Mouse (Mus musculus) ES-E14 (cell line): ENCODE results near the gene Tenm2. TPM values are rescaled to one million over a fixed set of nuclear protein-coding genes. Genes with fewer than 3 reads are reported as not detected.

Experiments
- DNase-seq: peaks from one replicate; pipeline ENCODE4 v3.0.0-alpha.2; 2013; ENCODE audit warnings: low read depth, low spot score
- H3K27ac ChIP-seq: 2 replicates; pipeline ENCODE4 v1.5.1; 2012; ENCODE audit warnings: low read depth, mild to moderate bottlenecking, low read length, moderate library complexity, mixed read lengths; ENCODE audit not compliant: poor library complexity, insufficient read depth, severe bottlenecking
- H3K36me3 ChIP-seq: 2 replicates; pipeline ENCODE4 v1.6.1; 2012; ENCODE audit warnings: mild to moderate bottlenecking, low read length, moderate library complexity, mixed read lengths; ENCODE audit not compliant: control insufficient read depth, poor library complexity, insufficient read depth, severe bottlenecking
- H3K4me1 ChIP-seq, 2 experiments: fragments of 150-350 bp in 1 of 2; sonication (generic) in 1 of 2; 2 replicates each; pipeline ENCODE4 v1.6.1; 2012; ENCODE audit warnings: low read length in 2 of 2, mild to moderate bottlenecking in 1 of 2, mixed read lengths in 1 of 2; ENCODE audit not compliant: control insufficient read depth in 2 of 2, insufficient read depth in 2 of 2, poor library complexity in 1 of 2
- H3K4me3 ChIP-seq, 2 experiments: fragments of 150-350 bp in 1 of 2; sonication (generic) in 1 of 2; 2 replicates each; pipeline ENCODE4 v1.5.1; 2012; ENCODE audit warnings: low read length in 2 of 2, low read depth in 1 of 2, mild to moderate bottlenecking in 1 of 2, mixed read lengths in 1 of 2; ENCODE audit not compliant: insufficient read depth in 1 of 2, poor library complexity in 1 of 2, severe bottlenecking in 1 of 2
- H3K9ac ChIP-seq: 2 replicates; pipeline ENCODE4 v1.6.1; 2012; ENCODE audit warnings: low read depth, mild to moderate bottlenecking, low read length, mixed read lengths; ENCODE audit not compliant: poor library complexity, insufficient read depth, severe bottlenecking
- H3K9me3 ChIP-seq: fragments of 150-350 bp; sonication (generic); 2 replicates; pipeline ENCODE4 v1.6.1; 2012; ENCODE audit warnings: low read depth, mild to moderate bottlenecking, low read length; ENCODE audit not compliant: control insufficient read depth, insufficient read depth
- CHD2 ChIP-seq: IDR thresholded peaks from 2 replicates; pipeline ENCODE4 v1.6.1; 2014; ENCODE audit warnings: mild to moderate bottlenecking, low read depth, low read length, inconsistent platforms
- HCFC1 ChIP-seq: IDR thresholded peaks from 2 replicates; pipeline ENCODE4 v1.6.1; 2012; ENCODE audit warnings: low read length, inconsistent platforms, borderline replicate concordance; ENCODE audit not compliant: insufficient read depth
- MAFK ChIP-seq: IDR thresholded peaks from 2 replicates; pipeline ENCODE4 v1.6.1; 2014; ENCODE audit warnings: mild to moderate bottlenecking, low read depth, low read length, inconsistent platforms; ENCODE audit not compliant: insufficient read depth
- ZC3H11A ChIP-seq: IDR thresholded peaks from 2 replicates; pipeline ENCODE4 v1.6.1; 2012; ENCODE audit warnings: low read depth, mild to moderate bottlenecking, inconsistent platforms, low read length, borderline replicate concordance
- ZNF384 ChIP-seq: IDR thresholded peaks from 2 replicates; pipeline ENCODE4 v1.6.1; 2012; ENCODE audit warnings: low read depth, low read length, inconsistent platforms
- in situ Hi-C, 2 experiments: fragments of 600-800 bp; cut with MboI; formaldehyde crosslinking; loops; one replicate each; pipeline ENCODE4 v1.15.1; 2025; ENCODE audit warnings: low sequenced_read_pairs in 2 of 2, inconsistent platforms in 1 of 2; ENCODE audit not compliant: unreplicated experiment in 2 of 2
- total RNA-seq: library from RNA; depleted of rRNA; stranded (reverse); fragments of 300-350 nt; gene quantifications from 2 replicates; pipeline ENCODE4 v1.2.3, GENCODE M21; 2012

Tenm2 gene
- total RNA-seq, 1 experiment: 0.04 TPM

DNA sequence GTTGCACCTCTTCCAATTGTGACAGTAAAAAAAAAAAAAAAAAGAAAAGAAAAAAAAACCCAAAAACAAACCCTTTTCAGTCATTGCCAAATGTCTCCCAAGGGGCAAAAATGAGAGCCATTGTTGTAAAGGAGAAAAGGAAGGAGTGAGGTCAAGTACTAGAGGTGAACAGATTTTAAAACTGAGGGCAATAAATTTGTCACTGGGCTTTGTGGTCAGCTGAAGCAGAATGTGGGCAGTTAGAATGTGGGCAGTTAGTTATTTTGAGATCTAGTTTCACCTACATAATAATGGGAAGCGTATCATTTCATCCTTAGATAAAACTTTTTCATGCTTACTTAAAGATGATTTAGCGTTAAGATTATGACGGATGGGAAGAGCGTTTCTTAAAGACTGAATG is 1016.2 kb downstream of the Tenm2 start:
- H3K4me1 ChIP-seq: peaks cover 0 to 2% of the 10 kb centered on the region in 2 experiments; a peak in 1 of 4 replicates
- no peaks in the 10 kb centered on the region for H3K36me3 ChIP-seq
- TF ChIP-seq ZNF384 (no peak), MAFK (no peak), HCFC1 (no peak), ZC3H11A (no peak)
- in situ Hi-C loops: no loop called here
- H3K27ac ChIP-seq: no peak overlapping the region
- no peak overlapping the region for H3K9ac ChIP-seq
- no peak overlapping the region for H3K4me3 ChIP-seq
- H3K9me3 ChIP-seq: no peaks in the 10 kb centered on the region
- DNase-seq: no peak

DNA sequence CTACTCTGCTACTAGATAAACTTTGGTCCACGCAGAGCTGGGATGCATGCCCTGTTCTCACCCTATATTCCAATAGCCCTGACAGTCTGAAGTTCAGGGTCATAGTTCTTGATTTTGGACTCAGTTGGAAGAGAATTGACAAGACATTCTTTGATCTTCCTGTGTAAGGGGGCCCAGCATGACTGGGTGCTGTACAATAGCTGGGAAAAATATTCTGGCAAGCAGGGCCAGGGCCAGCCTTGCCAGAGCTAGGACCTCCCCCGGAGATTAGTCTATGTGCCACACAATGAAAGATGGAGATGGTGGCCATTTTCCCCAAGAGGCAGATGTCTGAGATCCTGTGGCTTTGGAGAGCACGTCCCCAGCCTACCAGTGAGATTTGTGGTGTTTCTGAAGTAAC is 1021.2 kb downstream of the Tenm2 start:
- H3K36me3 ChIP-seq: no peaks in the 10 kb centered on the region
- in situ Hi-C loops: no loop called here
- no peak for TF ChIP-seq HCFC1
- no peak for TF ChIP-seq ZNF384
- no peak for TF ChIP-seq CHD2
- no peak for TF ChIP-seq MAFK
- no peak for TF ChIP-seq ZC3H11A
- no peak for DNase-seq
- H3K9ac ChIP-seq: no peak overlapping the region
- no peaks in the 10 kb centered on the region for H3K9me3 ChIP-seq
- H3K4me1 ChIP-seq: no peaks in the 10 kb centered on the region
- no peak overlapping the region for H3K27ac ChIP-seq
- no peak overlapping the region for H3K4me3 ChIP-seq

DNA sequence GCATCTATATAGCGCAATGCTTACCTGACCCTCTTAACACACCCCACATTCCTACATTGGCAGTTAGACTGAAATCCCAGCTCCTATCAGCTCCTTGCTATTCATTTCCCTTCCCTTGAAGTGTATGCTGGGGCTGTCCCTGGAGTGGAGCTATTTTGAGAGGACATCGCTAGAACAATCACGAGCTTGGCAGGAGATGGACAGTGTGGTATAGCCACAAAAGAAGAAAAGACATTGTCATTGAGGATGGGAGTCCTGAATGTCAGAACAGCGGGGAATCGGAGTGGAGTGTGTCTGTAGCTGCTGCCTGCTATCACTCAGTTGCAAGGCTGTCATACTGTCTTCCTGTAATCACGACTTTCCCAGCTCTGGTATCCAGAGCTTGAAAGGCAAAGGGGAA is 1031.4 kb downstream of the Tenm2 start:
- Histone ChIP-seq H3K27ac (no peak overlapping the region), H3K4me3 (no peak overlapping the region), H3K36me3 (no peaks in the 10 kb centered on the region), H3K4me1 (no peaks in the 10 kb centered on the region), H3K9ac (no peak overlapping the region), H3K9me3 (no peaks in the 10 kb centered on the region)
- no peak for TF ChIP-seq HCFC1
- no peak for TF ChIP-seq ZC3H11A
- no peak for TF ChIP-seq CHD2
- TF ChIP-seq ZNF384: no peak
- TF ChIP-seq MAFK: no peak
- DNase-seq: no peak
- in situ Hi-C loops: no loop called here

DNA sequence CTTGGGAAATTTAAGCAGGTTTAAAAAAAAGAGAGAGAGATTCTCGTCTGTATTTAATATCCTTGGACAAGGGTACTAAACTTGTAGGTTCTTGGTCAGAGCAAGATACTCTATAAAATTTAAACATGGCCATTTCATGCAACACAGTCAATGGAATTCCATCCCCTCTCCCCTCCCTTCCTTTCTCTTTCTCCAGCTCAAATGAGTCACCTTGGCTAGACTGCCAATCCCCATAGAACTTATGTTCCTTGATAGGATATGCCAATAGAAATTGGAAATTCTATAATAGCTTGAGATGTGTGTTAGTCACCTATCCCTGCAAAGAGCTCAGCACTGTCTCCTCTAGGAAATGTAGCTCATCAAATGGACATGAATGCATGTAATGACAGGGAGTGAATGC is 1031.9 kb downstream of the Tenm2 start:
- in situ Hi-C loops: no loop called here
- Histone ChIP-seq H3K4me3 (no peak overlapping the region), H3K27ac (no peak overlapping the region), H3K9ac (no peak overlapping the region), H3K4me1 (no peaks in the 10 kb centered on the region), H3K36me3 (no peaks in the 10 kb centered on the region), H3K9me3 (no peaks in the 10 kb centered on the region)
- no peak for DNase-seq
- TF ChIP-seq ZNF384 (no peak), ZC3H11A (no peak), HCFC1 (no peak), CHD2 (no peak), MAFK (no peak)

DNA sequence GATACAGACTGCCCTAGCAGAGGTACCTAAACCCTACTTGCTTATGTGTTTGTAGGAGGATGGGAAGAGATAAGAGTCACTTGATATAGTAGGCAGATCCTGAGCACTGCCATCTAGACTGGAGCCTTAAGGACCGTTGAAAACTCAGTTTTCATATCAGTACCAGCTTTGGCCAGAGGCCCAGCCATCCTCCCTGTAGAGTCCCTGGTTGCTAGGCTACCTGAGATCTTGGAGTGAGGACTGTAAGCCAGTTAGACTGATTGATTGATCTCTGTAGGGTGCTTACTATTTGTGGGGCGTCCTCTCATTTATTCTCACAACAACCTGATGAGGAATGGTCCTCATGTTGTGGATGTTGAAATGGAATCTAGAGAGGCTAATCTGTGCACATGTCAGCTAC is 1041.4 kb downstream of the Tenm2 start:
- no peak overlapping the region for H3K4me3 ChIP-seq

More for the DNA sequence above, 1041.4 kb downstream of the Tenm2 start:
- DNase-seq: no peak
- H3K27ac ChIP-seq: no peak overlapping the region
- H3K4me1 ChIP-seq: no peaks in the 10 kb centered on the region
- in situ Hi-C loops: no loop called here
- H3K9me3 ChIP-seq: no peaks in the 10 kb centered on the region
- no peaks in the 10 kb centered on the region for H3K36me3 ChIP-seq
- no peak for TF ChIP-seq ZC3H11A
- no peak overlapping the region for H3K9ac ChIP-seq
